Mouse (Mus musculus) natural killer cell, adult 2 months (primary cell): ENCODE measurements around the gene Il16.

Source experiments
- DNase-seq, 2 experiments: peaks; one replicate each; pipeline ENCODE4 v3.0.0; 2022; ENCODE audit warnings: low spot score in 2 of 2

The Il16 gene

DNA sequence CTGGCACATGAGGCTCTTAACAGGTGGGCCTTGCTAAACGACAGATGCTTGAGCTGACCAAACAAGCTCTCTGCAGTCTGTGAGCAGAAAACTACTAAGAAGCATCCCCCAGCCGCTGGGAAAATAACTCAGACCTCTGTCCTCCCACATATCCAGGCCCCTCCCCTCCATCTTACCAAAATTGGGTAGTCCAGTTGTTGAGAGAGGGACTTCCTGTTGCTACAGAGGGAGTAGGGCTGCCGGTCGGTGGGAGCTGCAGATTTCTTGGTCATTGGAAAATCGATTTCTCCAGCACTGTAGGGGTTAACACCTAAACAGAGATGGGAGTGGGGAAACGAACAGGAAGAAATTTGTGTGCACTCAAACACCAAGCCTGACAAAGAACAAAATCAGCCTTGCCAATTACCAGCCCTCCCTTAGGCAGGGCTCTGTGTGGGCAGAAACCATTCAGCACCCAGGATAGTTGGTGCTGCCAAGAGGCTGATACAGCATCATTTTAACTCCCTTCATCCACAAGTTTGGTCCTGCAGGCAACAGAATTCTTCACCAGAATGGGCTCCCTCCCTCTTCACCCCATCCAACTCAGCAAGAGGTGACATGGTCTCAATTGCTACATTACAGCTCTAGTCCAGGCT, 62.8 kb downstream of the Il16 start:
- no peak for DNase-seq

DNA sequence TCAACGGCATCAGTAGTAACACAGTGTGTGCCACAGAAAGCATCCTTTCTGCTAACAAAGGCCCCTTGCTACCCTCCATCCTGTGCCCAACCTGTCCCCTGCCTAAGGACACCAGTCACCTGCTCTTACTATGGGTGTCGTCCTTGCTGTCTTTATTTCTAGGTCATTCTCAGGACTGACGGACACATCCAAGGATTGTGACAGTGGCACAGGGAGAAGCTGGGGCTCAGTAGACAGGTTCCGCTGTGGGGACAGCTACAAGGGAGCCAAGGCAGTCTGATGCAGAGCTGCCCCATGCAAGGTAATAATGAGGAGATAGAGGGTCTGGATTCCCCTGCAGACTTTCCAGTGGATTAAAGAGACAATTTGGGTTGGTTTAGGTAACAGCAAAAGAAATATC, 67.0 kb downstream of the Il16 start:
- DNase-seq = no peak

DNA sequence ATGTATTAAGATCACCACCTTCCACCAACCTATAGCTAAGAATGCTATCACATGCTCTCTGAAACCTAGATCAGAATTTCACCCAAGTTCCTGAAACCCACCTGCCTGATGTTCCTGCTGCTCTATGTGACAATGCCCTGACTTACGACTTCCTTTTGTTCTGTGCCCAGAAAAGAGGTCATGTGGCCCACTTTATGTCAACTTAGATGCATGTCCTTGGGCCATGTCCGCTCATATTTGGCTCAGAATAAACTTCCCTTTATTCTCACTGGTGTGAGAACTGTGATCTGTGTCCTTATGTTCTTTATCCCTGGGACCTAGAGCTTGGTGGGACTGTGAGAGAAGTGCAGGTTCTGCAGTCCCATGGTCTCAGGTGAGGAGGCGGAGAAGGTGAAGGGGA, 68.2 kb downstream of the Il16 start:
- DNase-seq = no peak

- DNase-seq = peak; percentile 19 to 54
These were observed 69.8 kb downstream of the Il16 start for GRCm38 (mm10) chr7:83675545-83676254.

DNA sequence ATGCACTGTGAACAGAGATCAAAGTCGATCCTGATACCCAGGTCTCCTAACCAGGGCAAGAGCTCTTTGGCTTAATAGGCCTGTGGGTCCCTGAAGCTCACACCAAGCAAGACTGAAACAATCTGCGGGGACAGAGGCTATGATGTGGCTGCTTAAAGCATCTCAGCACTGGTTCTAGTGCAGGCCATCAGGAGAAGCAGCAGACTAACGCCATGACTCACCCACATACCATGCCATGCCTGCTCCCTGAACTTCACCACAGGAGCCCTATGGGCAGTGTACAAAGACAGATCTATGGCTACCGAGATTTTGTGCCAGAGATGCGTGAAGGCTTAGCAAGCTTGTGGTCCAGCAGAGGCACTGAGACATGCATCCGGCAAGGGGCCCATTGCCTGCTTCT, 74.0 kb downstream of the Il16 start:
- no peak for DNase-seq

DNA sequence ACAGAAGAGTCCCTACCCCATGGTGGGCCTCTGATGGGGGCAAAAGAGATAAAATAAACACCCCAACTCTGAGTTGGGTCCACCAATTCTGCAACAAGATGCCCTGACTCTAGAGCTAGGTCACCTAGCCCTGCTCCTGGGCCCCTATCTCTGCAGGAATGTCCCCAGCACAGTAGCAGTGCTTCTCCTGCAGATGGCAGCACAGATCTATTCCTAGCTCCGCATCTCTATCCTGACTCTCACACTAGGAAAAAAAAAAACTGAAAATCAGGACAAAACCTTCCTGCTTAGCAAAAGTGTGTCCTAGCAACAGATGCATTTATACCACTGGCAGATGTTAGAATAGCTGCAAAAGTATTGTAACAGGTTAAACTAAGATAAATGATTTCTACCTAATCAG, 76.8 kb downstream of the Il16 start:
- no peak for DNase-seq

DNA sequence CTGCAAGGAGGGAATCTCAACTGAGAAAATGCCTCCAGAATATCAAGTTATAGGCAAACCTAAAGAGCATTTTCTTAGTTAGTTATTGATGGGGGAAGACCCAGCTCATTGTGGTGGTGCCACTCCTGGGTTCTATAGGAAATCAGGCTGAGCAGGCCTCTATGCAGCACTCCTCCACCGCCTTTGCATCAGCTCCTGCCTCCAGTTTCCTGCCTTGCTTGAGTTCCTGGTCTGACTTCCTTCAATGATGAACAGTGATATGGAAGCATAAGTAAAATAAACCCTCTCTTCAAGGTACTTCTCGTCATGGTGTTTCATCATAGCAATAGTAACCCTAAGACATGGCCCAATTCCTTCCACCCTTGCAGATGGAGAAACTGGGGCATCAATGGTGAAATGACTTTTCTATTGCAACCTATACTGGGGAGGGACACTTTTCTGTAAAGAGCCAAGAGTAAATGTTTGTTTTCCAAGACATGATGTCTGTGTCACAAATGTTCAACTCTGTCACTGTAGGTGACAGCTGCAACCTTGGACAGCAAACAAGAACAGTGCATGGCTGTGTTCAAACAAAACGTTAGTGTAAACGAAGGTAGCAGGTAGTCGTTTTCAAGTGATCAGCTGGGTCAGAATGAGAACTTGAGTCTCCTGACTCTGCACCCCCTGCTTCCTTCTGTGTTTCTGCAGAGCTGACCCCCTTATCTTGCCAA, 77.4 kb downstream of the Il16 start:
- DNase-seq = no peak

DNA sequence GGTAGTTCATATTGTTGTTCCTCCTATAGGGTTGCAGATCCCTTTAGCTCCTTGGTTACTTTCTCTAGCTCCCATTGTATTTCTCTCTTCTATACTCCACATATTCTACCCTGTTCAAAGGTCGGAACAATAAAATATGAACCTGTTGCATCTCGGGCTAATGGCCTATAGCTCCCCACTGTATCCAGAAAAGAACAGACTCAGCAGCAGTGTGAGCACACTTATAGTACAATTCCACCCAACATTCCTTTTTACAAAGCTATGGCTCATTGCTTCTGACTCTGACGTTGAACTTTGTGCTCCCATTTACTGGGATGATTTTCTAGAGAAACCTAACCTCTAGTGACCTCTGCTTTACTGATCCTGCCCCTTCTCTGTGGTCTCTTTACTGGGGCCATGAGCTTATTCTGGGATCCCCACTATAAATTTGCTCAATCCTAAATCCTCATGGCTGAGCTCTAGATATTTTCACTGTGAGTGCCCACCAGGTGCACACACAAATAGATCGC, 79.4 kb downstream of the Il16 start:
- DNase-seq = no peak

GRCm38 (mm10) chr7:83662711-83663375, 82.7 kb downstream of the Il16 start:
- DNase-seq = no peak

GRCm38 (mm10) chr7:83661763-83662162, 83.8 kb downstream of the Il16 start:
- DNase-seq = no peak

- DNase-seq = peak; percentile 49 to 63
These were observed 84.5 kb downstream of the Il16 start for GRCm38 (mm10) chr7:83661031-83661430.

- peak; percentile 75 for DNase-seq
These were observed 85.2 kb downstream of the Il16 start for GRCm38 (mm10) chr7:83660273-83660691.

DNA sequence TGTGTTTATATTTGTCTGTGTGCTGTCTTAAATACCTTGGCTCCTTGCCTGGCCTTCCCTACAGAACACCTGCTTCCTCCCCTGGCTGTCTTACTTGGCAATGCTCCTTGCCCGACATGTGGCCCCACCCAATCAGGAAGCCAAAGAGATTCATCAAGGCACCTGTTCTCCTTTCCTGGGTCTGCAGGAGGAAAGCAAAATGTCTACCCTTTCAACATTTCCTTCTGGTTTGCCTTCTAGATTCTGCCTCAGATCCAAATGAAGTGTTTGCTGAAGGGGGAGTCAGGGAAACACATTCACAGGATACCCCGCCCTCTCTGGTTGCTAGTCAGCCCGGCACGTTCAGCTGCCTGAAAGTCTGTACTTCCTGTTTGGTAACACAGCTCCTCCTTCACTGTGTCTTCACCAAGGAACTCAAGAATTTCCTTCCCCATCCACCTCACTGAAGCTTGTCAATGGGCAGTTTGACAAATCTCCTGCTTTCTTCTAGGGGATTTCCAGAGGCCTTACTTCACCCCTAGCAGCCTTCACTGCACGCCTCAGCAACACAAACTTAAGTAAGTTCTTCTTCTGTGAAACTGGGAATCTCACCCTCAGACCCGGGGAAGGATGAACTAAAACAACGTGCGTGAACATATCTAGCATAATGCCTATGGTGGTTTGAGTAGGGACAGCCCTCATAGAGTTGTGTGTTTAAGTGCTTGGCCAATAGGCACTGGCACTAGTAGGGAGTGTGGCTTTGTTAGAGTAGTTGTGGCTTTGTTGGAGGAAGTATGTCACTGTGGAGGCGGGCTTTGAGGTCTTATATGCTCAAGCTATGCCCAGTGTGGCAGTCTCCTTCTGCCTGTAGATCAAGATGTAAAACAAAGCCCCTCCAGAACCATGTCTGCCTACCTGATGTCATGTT, 86.1 kb downstream of the Il16 start:
- DNase-seq = peak; percentile 77

- no peak for DNase-seq
These were observed 86.8 kb downstream of the Il16 start for GRCm38 (mm10) chr7:83658716-83659115.

GRCm38 (mm10) chr7:83654938-83655630, 90.4 kb downstream of the Il16 start:
- peak; percentile 88 for DNase-seq

DNA sequence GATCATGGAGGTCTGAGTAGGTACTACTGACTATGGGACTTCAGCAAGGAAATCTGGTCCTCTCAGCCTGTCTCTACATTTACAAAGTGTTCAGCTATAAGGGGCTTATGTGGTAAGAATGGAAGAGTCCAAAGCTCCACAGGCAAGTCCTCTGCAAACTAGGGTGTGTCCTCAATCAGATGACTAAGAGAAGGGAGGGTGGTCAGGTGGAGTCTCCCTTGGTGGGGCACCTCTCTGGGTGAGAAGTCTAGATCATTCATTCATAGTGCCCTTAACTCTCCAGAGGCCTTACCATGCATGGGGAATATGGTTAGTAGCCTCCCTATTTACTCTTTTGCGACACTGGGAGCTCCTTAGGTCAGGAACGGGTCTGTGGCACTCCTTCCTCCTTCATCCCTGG, 91.3 kb downstream of the Il16 start:
- DNase-seq = peak; percentile 38 to 48

DNA sequence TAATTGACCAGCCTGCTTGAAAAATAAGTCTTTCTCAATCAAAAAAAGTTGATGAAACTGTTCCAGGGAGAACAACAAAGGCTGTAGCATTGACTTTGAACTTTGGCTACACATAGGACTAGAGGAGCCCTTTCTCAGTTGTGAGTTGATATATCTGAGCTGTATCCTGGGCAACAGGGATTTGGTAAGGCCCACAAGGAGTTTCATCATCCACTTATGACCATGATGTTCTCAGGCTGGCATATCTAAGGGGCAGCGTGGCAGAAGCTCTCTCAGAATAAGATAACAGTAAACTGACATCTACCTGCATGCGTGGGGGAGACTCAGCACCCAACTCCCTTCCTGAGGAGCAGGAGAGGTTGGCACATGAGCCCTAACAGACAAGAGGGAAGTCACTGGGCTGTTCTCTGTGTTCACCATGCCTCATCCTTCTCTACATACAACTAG, 91.9 kb downstream of the Il16 start:
- DNase-seq = no peak

GRCm38 (mm10) chr7:83652498-83652897, 93.0 kb downstream of the Il16 start:
- no peak for DNase-seq

DNA sequence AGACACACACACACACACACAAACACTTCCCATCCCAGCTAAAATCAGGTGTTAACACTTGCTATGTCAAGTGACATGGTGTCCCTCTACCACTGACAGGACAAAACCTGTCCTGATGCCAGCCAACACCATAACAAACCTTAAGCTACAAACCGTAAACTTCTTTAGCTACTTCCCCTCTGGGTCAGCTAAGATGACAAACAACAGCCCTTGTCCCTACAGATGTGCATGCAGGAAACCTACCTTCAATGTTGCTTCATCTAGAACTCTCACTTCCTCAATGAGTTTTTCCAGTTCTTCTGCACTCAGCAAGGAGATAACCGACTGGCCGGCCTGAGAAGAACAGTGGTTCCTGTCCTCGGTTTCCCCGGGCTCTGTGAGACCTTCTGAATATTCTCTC, 94.9 kb downstream of the Il16 start:
- peak in 1 of 2 experiments; percentile 54 for DNase-seq

GRCm38 (mm10) chr7:83648807-83649206, 96.7 kb downstream of the Il16 start:
- no peak for DNase-seq
